Mouse (Mus musculus): Measurements from ENCODE around the gene Kcnq5. TPM values are rescaled to one million over a fixed set of nuclear protein-coding genes. Genes with fewer than 3 reads are reported as not detected.

The Kcnq5 gene
- 3.6 and 6.7 TPM in 2 replicates for polyA plus RNA-seq (2012; rRNA removed)

GRCm38 (mm10) chr1:21961251-21962082 lies at the start of gene Kcnq5:
Gene Kcnq5, minus strand, starts transcription at chr1:21961942.
- DNase-seq (ENCODE audit: low spot score) = peak; percentile 47

GRCm38 (mm10) chr1:21979755-21980154 lies 18.0 kb upstream of the Kcnq5 start:
- DNase-seq (ENCODE audit: low spot score) = no peak

GRCm38 (mm10) chr1:21979292-21979691 lies 17.6 kb upstream of the Kcnq5 start:
- no peak for DNase-seq (ENCODE audit: low spot score)

GRCm38 (mm10) chr1:21974040-21974439 lies 12.3 kb upstream of the Kcnq5 start:
- no peak for DNase-seq (ENCODE audit: low spot score)

- DNase-seq (ENCODE audit: low spot score) = no peak
Observed at GRCm38 (mm10) chr1:21967139-21967538, 5.4 kb upstream of the Kcnq5 start.

- DNase-seq (ENCODE audit: low spot score) = no peak
Observed at GRCm38 (mm10) chr1:21962896-21963864, 1.4 kb upstream of the Kcnq5 start.

- DNase-seq (ENCODE audit: low spot score) = peak; percentile 23
Observed at GRCm38 (mm10) chr1:21962083-21962471, 335 bp upstream of the Kcnq5 start.

- DNase-seq (ENCODE audit: low spot score) = no peak
Observed at GRCm38 (mm10) chr1:21960421-21961250, 1.1 kb downstream of the Kcnq5 start.

GRCm38 (mm10) chr1:21959648-21960285 lies 2.0 kb downstream of the Kcnq5 start:
- DNase-seq (ENCODE audit: low spot score) = no peak

- no peak for DNase-seq (ENCODE audit: low spot score)
Observed at GRCm38 (mm10) chr1:21958013-21958412, 3.7 kb downstream of the Kcnq5 start.

- no peak for DNase-seq (ENCODE audit: low spot score)
Observed at GRCm38 (mm10) chr1:21940831-21941230, 20.9 kb downstream of the Kcnq5 start.

GRCm38 (mm10) chr1:21927182-21927581 lies 34.6 kb downstream of the Kcnq5 start:
- DNase-seq (ENCODE audit: low spot score) = no peak

- DNase-seq (ENCODE audit: low spot score) = no peak
Observed at GRCm38 (mm10) chr1:21923293-21923642, 38.5 kb downstream of the Kcnq5 start.

- no peak for DNase-seq (ENCODE audit: low spot score)
Observed at GRCm38 (mm10) chr1:21922578-21923292, 39.0 kb downstream of the Kcnq5 start.

GRCm38 (mm10) chr1:21919276-21919675 lies 42.5 kb downstream of the Kcnq5 start:
- DNase-seq (ENCODE audit: low spot score) = no peak

- DNase-seq (ENCODE audit: low spot score) = no peak
Observed at GRCm38 (mm10) chr1:21896067-21896719, 65.5 kb downstream of the Kcnq5 start.

GRCm38 (mm10) chr1:21883747-21884146 lies 78.0 kb downstream of the Kcnq5 start:
- DNase-seq (ENCODE audit: low spot score) = no peak

- no peak for DNase-seq (ENCODE audit: low spot score)
Observed at GRCm38 (mm10) chr1:21870889-21871288, 90.9 kb downstream of the Kcnq5 start.

GRCm38 (mm10) chr1:21868484-21868883 lies 93.3 kb downstream of the Kcnq5 start:
- DNase-seq (ENCODE audit: low spot score) = no peak

GRCm38 (mm10) chr1:21856399-21856798 lies 105.3 kb downstream of the Kcnq5 start:
- DNase-seq (ENCODE audit: low spot score) = no peak

Data from urinary bladder, adult 2 months (tissue).